Mouse (Mus musculus) cortical plate, adult 2 months (tissue): Measurements from ENCODE around the gene Fibp. TPM values are rescaled to one million over a fixed set of nuclear protein-coding genes. Genes with fewer than 3 reads are reported as not detected.

ENCODE experiments used
- H3K27ac ChIP-seq: fragments of 200-500 bp; 2 replicates; pipeline ENCODE4 v1.5.1; 2012; ENCODE audit warnings: low read length, control low read depth, inconsistent platforms; ENCODE audit not compliant: insufficient read depth
- H3K4me1 ChIP-seq: fragments of 200-500 bp; 2 replicates; pipeline ENCODE4 v1.6.1; 2011; ENCODE audit warnings: low read length; ENCODE audit not compliant: control insufficient read depth, insufficient read depth
- H3K4me3 ChIP-seq: fragments of 200-500 bp; 2 replicates; pipeline ENCODE4 v1.5.1; 2011; ENCODE audit warnings: mild to moderate bottlenecking, low read length, control low read depth; ENCODE audit not compliant: insufficient read depth
- CTCF ChIP-seq: fragments of 200-500 bp; IDR thresholded peaks from 2 replicates; pipeline ENCODE4 v1.5.1; 2011; ENCODE audit warnings: mild to moderate bottlenecking, control low read depth, low read length; ENCODE audit not compliant: insufficient read depth; ENCODE audit errors: extremely low read depth
- POLR2A ChIP-seq: fragments of 200-500 bp; IDR thresholded peaks from 2 replicates; pipeline ENCODE4 v1.6.1; 2011; ENCODE audit warnings: mild to moderate bottlenecking, low read length, control low read depth; ENCODE audit not compliant: insufficient read depth; ENCODE audit errors: extremely low read depth
- polyA plus RNA-seq: library from polyadenylated mRNA; depleted of rRNA; stranded (reverse); fragments of >200 nt; gene quantifications from 2 replicates; pipeline ENCODE4 v1.2.3, GENCODE M21; 2012

The Fibp gene
- polyA plus RNA-seq, 1 experiment, result 131 TPM

DNA sequence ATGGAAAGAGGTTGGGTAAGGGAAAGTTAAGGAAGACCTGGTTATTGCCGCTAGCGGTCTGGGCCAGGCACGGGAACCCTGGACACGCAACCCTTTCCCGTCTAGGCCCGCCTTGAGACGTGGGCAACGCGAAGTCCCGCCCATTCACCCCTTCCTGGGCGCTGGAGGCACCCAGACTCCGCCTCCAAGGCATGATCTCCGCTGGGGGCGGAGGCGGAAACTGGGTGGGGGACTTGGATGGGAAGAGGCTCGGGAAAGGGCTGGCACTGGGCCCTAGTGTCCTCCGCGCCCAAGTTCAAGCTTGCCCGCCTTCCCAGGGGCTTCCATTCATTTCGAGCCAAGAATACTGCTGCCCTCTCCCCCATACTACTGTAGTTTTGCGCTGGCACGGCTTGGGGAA is 13.3 kb downstream of the Fibp start, which contains the start of gene Efemp2:
Efemp2 (plus strand) TSS at position 235 of the 400 bp plus-strand sequence.
- Histone ChIP-seq H3K4me3 (peak within 1 kb of the TSS; percentile 35), H3K27ac (peak within 1 kb of the TSS; percentile 15; the same call in 1 of the 2 replicates), H3K4me1 (peaks cover 3% of the 10 kb centered on the region; the same call in 1 of the 2 replicates)
- TF ChIP-seq CTCF (no peak), POLR2A (peak; percentile 25; the same call in 1 of the 2 replicates)

DNA sequence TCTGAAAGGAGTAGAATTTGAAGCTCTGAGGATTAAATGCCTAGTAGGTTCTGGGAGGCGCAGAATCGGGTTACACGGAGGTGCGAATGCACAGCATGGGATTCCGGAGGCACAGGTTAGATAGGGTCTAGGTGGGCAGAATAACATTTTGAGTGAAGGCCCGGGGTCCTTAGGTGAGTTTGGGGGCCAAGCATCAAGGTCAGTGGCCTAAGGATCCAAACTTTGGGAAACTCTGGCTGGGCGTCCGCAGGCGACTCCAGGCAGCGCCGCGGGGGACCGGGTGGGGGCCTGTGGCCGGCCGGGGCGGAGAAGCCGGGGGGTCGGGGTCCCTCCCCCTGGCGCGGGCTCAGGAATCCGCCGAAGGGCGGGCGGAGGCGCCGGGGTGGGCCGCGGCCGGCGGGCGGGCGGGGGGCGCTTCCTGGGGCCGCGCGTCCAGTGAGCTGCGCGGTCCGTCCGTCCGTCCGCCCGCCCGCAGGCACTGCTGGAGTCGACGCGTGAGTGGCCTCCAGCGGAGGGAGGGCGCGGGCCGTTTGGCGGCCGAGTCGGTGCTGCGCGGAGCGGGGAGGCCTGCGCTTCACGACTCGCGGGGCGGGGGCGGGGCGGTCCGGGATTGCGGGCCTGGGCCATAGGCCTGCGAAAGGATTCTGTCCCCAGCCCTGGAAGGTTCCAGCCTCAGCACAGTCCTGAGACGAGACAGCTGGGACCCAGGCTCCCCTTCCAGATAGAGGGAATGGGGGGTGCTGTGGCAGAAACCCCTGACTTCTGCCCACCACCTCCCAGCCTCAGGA is 14.1 kb downstream of the Fibp start:
- TF ChIP-seq CTCF, result no peak
- TF ChIP-seq POLR2A, result no peak
- Histone ChIP-seq H3K4me3 (peak overlapping the region; percentile 35), H3K27ac (peak overlapping the region; percentile 15; the same call in 1 of the 2 replicates), H3K4me1 (peaks cover 3% of the 10 kb centered on the region; the same call in 1 of the 2 replicates)

DNA sequence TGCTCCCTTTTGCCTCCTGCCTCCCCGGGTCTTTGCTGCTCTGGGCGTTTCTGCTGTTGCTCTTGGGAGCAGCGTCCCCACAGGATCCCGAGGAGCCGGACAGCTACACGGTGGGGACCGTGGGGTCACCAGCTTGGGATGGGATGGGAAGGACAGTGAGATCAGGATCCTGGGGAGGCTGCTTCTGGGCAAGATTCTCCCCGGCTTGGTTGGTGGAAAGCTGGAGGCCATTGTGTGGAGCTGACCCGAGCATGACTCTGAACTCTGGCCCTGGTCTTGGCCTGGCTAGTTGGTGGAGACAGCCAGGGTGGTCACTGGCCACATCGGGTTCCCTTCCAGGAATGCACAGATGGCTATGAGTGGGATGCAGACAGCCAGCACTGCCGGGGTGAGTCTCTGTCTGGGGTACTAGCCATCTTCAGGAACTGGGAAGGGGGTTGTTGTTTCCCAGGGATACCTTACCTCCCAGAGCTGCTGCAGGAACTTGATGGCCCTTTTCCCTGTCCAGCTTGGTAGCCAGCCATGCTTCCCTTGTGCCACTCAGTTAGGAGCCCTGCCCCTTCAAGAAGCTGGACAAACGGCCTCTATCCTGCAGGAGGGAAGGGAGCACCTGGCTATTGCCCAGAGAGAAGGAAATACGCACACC is 14.8 kb downstream of the Fibp start:
- H3K4me3 ChIP-seq, result peak overlapping the region; percentile 35
- H3K27ac ChIP-seq, result peak overlapping the region; percentile 15; the same call in 1 of the 2 replicates
- H3K4me1 ChIP-seq, result peaks cover 3% of the 10 kb centered on the region; the same call in 1 of the 2 replicates
- TF ChIP-seq CTCF (no peak), POLR2A (no peak)

DNA sequence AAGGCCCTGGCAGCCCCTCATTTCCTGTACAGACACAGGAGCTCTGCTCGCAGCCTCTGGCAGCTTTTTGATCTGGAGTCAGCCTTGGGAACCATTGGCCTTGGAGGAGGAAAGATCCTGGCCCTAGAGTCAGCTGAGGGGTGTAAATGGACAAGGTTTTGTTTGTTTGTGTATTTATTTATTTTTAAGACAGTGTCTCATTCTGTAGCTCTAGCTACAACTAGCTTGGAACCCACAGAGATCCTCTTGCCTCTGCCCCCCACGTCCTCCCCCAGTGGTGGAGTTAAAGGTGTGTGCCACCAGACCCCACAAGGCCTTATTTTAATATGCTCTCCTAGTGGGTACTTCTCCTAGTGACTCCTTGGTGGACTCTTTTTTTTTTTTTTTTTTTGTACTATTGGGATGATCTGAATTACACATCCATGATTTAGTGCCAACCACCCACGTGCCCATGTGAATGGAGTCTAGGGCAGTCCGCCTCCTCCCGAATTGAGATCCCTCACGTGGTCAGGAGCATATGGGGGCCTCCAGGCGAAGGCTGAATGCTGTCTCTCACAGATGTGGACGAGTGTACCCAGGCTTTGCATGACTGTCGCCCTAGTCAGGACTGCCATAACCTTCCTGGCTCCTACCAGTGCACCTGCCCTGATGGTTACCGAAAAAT is 16.7 kb downstream of the Fibp start:
- H3K27ac ChIP-seq, result no peak overlapping the region

DNA sequence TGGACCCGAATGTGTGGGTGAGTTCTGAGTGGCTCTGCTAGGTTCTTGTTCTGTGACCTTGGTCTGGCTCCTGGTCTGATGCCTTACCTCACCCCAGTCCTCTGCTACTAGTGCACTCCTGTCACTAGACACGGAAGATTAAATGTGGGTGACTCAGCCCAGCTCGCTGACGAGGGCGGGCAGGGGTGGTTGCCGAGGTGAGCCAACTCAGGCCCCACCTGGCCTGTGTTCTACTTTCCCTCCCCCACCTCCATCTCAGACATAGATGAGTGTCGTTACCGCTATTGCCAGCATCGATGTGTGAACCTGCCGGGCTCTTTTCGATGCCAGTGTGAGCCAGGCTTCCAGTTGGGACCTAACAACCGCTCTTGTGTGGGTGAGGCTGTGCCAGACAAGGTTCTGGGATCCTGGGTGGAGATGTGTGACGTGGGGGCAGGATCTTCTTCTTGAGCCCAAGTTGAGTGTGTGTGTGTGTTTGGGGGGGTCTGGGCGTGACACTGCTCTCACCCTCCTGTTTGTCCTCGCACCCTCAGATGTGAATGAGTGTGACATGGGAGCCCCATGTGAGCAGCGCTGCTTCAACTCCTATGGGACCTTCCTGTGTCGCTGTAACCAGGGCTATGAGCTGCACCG is 17.4 kb downstream of the Fibp start:
- Histone ChIP-seq H3K27ac (no peak overlapping the region), H3K4me3 (no peak overlapping the region), H3K4me1 (peaks cover 3% of the 10 kb centered on the region; the same call in 1 of the 2 replicates)
- no peak for TF ChIP-seq CTCF
- TF ChIP-seq POLR2A, result no peak

More for the DNA sequence above, 16.7 kb downstream of the Fibp start:
- TF ChIP-seq CTCF, result no peak
- no peak for TF ChIP-seq POLR2A
- Histone ChIP-seq H3K4me1 (peaks cover 3% of the 10 kb centered on the region; the same call in 1 of the 2 replicates), H3K4me3 (no peak overlapping the region)

DNA sequence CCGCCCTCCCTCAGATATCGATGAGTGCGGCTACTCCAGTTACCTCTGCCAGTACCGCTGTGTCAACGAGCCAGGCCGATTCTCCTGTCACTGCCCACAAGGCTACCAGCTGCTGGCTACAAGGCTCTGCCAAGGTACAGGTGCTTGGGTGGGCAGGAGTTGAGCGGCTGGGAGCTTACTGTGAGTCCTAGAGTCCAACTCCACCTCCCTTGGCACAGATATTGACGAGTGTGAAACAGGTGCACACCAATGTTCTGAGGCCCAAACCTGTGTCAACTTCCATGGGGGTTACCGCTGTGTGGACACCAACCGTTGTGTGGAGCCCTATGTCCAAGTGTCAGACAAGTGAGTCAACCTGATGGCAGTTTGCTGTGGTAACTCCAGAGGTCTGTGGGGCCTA is 19.6 kb downstream of the Fibp start:
- H3K4me1 ChIP-seq, result peaks cover 3% of the 10 kb centered on the region; the same call in 1 of the 2 replicates
- no peak overlapping the region for H3K4me3 ChIP-seq

DNA sequence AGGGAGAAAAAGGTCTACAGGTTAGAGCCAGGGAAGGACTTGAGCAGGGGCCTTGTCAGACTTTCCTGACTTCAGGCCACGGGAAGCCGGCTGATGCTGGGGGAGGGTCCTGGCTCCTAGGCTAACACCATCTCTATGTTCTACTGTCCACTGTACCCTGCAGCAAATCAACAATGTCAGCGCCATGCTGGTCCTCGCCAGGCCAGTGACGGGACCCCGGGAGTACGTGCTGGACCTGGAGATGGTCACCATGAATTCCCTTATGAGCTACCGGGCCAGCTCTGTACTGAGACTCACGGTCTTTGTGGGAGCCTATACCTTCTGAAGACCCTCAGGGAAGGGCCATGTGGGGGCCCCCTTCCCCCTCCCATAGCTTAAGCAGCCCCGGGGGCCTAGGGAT is 21.0 kb downstream of the Fibp start:
- 0 out of 2 replicates have a peak, but pooled peaks have one; percentile 14 for TF ChIP-seq POLR2A
- no peak for TF ChIP-seq CTCF
- no peak overlapping the region for H3K27ac ChIP-seq
- no peak overlapping the region for H3K4me3 ChIP-seq
- H3K4me1 ChIP-seq, result peaks cover 3% of the 10 kb centered on the region; the same call in 1 of the 2 replicates

More for the DNA sequence above, 19.6 kb downstream of the Fibp start:
- H3K27ac ChIP-seq, result no peak overlapping the region
- no peak for TF ChIP-seq CTCF
- TF ChIP-seq POLR2A, result no peak

DNA sequence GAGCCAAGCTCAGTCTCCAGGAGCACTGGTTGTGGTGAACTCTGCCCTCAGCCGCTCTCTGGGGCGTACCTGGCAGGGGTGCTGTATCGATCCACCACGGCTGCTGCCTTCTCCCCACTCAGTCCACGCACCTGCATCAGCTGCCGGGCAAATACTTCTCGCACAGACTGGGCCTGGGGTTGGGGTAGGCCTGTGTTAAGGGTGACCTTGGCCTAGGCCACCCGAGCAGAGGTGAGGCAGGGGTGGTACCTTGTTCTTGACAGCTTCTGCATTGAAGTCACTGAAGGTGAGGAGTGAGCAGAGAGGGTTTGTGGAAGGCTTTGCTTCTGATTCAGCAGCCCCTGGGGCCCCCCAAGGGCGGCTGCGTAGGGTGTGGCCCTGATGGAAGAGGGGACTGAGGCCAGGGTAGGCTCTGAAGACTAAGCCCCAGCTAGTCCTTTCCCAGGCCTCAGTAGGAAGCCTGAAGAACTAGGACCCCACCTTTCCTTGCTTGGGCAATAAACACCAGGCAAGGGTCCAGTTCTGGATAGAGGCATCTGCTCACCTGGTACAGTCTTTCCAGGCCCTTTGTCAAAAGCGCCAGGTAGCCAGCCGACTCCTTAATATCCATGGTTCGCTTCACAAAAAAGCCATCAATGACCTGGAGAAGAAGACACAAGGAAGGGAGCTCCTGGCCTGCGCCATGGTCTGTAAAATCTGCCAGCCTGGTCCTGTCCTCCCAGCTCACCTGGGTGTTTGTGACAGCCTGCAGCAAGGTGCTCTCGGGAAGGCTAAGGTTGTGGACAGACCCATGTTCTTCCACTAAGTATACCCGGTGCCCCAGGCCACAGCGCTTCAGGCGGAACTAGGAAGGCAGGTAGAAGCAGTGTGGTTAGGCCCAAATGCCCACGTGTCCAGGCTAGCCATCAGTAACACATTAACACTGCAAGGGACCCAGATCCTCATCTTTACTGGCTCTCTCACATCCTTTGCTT is 23.3 kb downstream of the Fibp start:
- Histone ChIP-seq H3K27ac (no peak overlapping the region), H3K4me3 (no peak overlapping the region), H3K4me1 (peaks cover 2% of the 10 kb centered on the region; the same call in 1 of the 2 replicates)
- TF ChIP-seq POLR2A (no peak), CTCF (no peak)
